Mouse (Mus musculus): ENCODE data around the gene Tomm20.
A peak's percentile ranks its signal among the peaks of the same experiment; 100 is the strongest.
"Not testable (repeated sequence)": the region's sequence is repeated elsewhere in the genome, so short reads cannot be mapped to it uniquely, and the experiment has no call there.

Tomm20 gene

DNA sequence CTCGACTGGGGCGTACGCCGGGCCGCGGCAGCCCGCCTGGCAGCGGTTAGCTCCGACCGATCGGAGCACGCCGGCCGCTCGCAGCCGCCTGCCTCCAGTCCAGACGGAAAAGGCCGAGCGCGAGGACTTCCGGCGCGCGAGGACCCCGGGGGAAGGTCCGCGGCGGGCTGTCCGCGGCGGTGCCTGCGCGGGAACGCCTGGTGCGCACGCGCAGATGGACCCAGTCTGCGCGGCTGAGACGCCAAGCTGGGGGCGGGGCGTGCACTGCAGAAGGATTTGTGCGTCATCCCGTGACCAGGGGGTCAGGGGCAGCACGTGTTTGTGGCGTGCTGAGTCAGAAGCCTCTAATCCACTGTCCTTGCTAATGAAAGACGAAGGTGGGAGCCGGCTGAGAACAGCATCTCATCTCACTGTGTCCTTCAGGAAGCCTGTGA is at the start of gene Tomm20:
Tomm20 (minus strand) TSS at position 115 of the 434 bp plus-strand sequence.
- peak; percentile 91 to 95 for DNase-seq (ENCODE audit: low spot score in 2 of 2)

GRCm38 (mm10) chr8:126994506-126994905 is 48.9 kb upstream of the Tomm20 start:
- no peak for DNase-seq (ENCODE audit: low spot score in 2 of 2)

DNA sequence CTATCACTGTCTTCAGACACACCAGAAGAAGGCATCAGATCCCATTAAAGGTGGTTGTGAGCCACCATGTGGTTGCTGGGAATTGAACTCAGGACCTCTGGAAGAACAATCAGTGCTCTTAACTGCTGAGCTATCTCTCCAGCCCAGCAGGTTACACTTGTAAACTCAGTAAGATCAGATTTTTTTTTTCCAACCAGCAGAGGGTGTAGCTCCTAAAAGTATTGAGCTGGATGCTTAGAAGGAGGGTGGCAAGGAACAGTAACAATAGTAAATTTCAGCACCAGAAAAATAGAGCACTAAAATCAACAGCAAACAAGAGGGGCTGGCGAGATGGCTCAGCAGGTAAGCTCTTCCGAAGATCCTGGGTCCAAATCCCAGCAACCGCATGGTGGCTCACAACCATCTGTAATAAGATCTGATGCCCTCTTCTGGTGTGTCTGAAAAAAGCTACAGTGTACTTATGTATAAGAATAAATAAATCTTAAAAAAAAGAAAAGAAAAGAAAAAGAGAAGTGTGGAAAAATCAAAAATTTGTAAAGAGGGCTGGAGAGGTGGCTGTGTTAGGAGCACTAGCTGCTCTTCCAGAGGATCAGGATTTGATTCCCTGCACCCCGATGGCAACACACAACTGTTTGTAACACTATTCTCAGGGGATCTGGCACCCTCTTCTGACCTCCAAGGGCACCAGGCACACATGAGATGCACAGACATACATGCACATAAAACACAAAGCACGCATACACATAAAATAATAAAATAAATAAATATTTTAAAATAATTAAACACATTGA is 43.9 kb upstream of the Tomm20 start:
- no peak for DNase-seq (ENCODE audit: low spot score in 2 of 2)

GRCm38 (mm10) chr8:126988346-126989006 is 42.8 kb upstream of the Tomm20 start:
- no peak for DNase-seq (ENCODE audit: low spot score in 2 of 2)

DNA sequence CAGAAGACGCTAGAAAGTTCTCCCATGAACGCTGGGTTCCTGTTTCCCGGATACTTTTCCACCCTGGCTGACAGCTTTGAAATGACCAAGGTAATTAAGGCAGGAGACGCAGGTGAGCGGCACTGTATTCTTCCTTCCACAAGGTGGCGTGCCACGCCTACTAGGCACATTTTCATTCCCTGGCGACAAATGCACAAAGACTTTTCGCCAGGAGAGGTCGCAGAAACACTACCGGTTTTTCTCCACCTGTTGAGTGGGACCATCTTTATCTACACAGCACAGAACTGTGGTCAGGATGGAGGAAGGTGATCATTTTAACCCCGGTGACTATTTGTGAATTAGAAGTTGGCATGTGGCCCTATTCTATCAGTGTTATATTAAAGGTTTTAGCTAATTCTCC is 40.9 kb upstream of the Tomm20 start:
- DNase-seq (ENCODE audit: low spot score in 2 of 2): peak; percentile 74

DNA sequence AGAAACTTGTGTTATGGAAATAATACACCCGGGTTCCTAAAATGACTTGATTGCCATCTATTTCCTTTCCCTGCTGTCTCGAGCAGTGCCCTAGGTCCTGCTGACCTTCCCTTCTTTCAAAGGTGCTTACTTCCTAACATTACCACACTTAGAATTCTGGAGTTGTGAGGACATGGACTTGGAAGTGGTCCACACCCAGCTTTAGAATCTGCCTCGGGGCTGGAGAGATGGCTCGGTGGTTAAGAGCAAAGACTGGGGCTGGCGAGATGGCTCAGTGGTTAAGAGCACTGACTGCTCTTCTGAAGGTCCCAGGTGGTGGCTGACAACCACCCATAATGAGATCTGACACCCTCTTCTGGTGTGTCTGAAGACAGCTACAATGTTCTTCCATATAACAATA is 34.4 kb upstream of the Tomm20 start:
- no peak for DNase-seq (ENCODE audit: low spot score in 2 of 2)

DNA sequence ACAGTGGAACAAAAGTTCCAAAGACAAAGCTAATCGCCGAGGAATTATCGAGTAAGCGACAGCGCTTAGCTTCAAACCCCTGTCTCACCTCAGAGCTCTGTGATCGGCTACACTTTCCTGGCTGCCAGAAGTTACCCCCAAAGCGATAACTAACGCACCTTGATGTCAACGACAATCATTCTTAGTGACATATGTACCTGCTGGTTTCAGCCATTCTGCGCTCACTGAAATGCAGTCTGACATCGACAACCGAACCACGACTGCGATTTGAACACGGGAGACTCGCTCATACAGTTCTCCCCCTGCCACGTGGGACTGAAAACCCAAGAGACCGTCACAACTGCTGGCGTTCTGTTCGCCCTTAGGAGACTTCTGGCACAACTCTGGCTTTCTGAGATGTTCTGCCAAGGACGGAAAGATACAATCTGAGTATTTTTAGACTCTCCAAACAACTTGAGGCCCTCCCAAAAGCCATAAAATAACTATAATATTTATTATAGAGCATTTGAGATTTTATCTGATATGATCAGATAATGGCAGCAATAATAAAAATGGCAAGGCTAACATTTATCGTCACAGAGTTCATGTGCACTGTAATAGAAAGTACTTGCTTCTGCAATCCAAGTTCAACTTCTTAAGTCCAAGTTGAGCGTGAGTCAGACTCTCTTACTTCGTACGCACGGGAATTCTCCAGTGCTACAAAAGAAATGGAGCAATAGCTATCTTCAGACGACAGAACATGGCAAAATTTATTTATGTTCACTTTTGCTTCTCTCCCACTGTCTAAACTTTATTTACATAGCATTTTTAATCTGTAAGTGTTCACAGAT is 33.7 kb upstream of the Tomm20 start:
- no peak for DNase-seq (ENCODE audit: low spot score in 2 of 2)

GRCm38 (mm10) chr8:126978535-126978934 is 32.9 kb upstream of the Tomm20 start:
- not testable (repeated sequence) for DNase-seq (ENCODE audit: low spot score in 2 of 2)

- DNase-seq (ENCODE audit: low spot score in 2 of 2): no peak
Observed at GRCm38 (mm10) chr8:126978028-126978427, 32.4 kb upstream of the Tomm20 start.

DNA sequence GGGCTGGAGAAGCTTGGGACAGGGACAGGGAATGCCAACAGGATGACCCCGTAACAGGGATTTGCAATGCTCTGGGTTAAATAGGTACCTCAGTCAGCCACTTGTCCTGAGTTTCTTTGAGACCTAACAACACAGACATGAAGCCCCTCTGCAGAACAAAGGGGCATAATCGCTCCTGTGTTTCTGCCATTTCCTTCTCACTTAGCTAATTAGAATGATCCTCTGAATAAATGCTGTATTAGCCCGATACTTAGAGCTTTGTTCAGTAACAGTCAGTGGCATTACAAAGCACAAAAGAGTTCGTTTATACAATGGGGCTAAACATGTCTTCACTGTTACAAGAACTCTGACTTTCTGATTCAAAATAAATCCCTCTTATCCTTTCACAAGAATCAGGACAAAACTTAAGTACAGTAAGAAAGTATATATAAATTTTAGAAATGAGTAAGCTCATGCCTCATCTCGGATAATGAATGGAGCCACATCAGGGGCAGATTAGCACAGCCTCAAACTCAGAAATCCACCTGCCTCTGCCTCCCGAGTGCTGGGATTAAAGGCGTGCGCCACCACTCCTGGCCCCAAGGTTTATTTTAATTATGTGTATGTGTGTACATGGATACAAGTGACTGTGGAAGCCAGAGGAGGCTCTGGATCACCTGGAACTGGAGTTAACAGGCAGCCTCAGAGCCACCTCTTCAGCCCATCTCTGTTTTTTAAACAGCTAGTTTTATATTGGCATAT is 31.1 kb upstream of the Tomm20 start:
- DNase-seq (ENCODE audit: low spot score in 2 of 2): no peak

- no peak for DNase-seq (ENCODE audit: low spot score in 2 of 2)
Observed at GRCm38 (mm10) chr8:126975706-126976105, 30.1 kb upstream of the Tomm20 start.

DNA sequence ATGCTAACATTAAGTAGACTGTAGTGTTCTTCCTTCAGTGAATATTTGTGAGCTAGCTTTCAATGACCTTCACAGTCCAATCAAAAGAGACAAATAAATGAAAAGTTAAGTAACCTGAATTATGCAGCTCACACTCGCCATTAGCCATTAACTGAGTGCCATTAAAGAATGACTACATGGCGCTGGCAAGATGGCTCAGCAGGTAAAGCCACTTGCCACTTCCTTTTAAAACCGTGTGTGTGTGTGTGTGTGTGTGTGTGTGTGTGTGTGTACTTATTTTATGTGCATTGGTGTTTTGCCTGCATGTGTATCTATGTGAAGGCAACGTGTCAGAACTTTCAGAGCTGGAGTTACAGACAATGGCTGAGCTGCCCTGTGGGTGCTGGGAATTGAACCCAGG is 28.9 kb upstream of the Tomm20 start:
- DNase-seq (ENCODE audit: low spot score in 2 of 2): no peak

DNA sequence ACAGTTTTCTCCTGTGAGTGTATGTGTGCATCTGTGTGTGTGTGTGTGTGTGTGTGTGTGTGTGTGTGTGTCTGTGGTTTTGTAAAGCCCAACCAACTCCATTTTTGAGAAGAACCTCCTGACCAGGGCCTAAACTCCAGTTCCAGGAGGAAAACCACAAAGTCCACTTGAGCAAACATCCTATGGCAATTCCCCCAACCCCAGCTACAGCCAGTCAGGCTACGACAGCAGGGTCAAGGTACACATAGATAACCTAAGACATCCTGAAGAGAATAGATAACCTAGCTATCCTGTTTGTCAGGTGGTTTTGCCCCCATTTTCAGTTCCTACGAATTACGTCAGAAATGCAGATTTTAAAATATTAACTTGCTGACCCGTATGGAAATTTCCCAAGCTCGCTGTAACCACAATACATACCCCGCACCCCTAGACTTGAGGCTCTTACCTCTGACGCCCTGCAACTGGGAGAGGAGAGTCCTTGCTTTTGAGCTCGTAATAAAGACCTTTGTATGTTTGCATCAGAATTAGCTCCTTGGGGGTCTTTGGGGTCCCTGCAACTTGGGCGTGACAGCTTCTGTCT is 28.1 kb upstream of the Tomm20 start:
- no peak for DNase-seq (ENCODE audit: low spot score in 2 of 2)

- no peak for DNase-seq (ENCODE audit: low spot score in 2 of 2)
Observed at GRCm38 (mm10) chr8:126972649-126973048, 27.0 kb upstream of the Tomm20 start.

DNA sequence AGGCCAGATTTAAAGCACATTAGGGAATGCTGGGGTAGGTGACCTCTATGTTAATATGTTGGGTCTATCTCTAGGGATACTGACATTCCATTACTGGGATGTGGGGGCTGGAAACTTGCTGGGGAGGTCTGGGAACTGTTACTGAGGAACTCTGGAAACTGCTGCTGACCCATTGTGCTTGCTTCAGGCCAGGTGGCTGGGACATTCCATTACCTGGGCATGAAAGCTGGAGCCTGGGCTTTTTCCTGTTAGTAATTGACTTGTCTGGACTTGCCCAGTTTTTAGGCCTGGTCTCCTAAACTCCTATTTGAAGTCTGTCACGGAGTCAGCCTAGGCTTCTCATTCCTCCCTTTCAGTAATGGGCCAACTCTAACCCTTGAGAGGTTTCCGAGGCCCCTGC is 26.5 kb upstream of the Tomm20 start:
- no peak for DNase-seq (ENCODE audit: low spot score in 2 of 2)

GRCm38 (mm10) chr8:126971314-126971664 is 25.6 kb upstream of the Tomm20 start:
- DNase-seq (ENCODE audit: low spot score in 2 of 2): no peak

- DNase-seq (ENCODE audit: low spot score in 2 of 2): peak; percentile 92
Observed at GRCm38 (mm10) chr8:126970579-126971313, 25.1 kb upstream of the Tomm20 start, which contains the start of gene Rbm34. Rbm34 (minus strand) TSS chr8:126971071.

DNA sequence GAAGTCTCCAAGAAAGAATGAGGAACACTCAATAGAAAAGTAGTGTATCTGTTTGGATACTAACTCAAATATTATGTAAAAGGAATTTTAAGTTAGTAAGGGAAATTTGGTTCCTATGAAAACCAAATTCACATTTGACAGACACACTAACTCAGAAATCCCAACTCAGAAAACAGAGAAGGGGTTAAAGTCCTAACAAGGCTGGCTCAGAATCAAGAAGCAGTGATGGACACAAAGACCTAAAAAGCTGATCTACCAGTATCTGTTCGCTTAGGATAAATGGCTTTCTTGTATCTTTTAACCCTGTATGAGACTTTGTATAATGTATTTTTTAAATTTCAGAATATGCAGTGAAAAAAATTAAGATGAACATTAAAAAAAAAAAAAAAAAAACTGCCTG is 23.9 kb upstream of the Tomm20 start:
- DNase-seq (ENCODE audit: low spot score in 2 of 2): no peak

DNA sequence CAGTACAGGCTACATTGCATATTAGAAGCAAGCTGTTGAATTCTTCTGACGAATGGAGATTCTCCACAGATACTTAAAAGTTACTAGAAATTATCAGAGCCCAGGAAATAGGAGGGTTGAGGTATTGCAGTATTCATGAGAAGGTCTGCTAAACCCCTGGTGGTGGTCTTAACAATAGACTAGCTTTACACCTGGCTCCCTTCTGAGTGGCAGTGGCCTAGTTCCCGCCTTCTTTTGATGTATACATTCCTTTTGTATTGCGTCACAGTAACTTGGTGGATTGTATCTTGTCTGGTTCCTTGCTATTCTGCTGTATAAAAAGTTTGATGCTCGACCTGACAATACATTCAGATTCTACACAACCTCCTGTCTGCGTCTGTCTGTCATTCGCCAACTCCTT is 22.5 kb upstream of the Tomm20 start:
- no peak for DNase-seq (ENCODE audit: low spot score in 2 of 2)

DNA sequence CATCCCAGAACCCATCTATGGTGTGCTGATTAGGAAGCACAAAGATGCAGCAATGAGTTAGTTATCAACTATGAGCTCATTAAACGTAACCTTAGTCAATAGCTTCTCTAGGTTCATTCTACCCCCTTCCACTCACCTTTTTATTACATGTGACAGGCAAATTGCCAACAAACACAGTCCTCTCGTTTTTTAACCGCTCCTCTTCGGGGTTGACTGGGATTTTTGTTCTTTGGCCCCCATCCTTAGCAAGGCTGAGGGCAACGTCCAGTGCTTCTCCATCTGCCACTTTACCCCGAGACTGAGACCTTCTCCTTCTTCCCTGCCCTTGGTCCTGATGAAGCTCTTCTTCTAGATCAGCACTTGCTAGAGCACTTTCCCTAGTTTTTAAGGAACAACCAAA is 19.6 kb upstream of the Tomm20 start:
- no peak for DNase-seq (ENCODE audit: low spot score in 2 of 2)

GRCm38 (mm10) chr8:126962871-126963270 is 17.2 kb upstream of the Tomm20 start:
- DNase-seq (ENCODE audit: low spot score in 2 of 2): no peak
